Mouse (Mus musculus): Measurements from ENCODE around the gene Nup93. TPM values are rescaled to one million over a fixed set of nuclear protein-coding genes. Genes with fewer than 3 reads are reported as not detected.

The Nup93 gene
- total and polyA plus RNA-seq, 3 experiments, result 6.0 to 42.5 (median 39.9) TPM

DNA sequence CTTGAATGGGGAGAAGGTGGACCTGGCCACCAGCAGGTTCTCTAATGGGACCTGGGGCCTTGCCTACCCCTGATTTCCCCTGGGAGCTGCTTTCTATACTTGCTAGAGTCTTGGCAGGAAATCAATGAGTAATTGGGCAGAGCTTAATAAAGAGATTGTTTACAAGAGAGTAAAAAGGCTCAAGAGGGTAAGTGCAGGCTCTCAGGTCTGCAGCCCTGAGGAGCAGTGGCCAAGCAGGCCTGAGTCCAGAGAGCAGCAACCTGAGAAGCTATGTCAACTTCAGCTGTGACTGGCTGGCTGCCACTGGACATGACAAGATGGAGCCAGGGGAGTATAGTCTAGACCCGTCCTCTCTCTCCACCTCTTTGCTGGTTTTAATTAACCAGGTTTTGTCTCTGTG is 21.4 kb upstream of the Nup93 start:
- no peak for ATAC-seq (ENCODE audit: extremely low read depth, insufficient number of reproducible peaks, low FRiP score, poor library complexity, severe bottlenecking)
- Histone ChIP-seq H3K4me1 (ENCODE audit: insufficient read depth, low read depth, low read length) (peaks cover 30% of the 10 kb centered on the region), H3K4me3 (ENCODE audit: low read depth, low read length) (no peak overlapping the region), H3K36me3 (replicated peaks) (no peaks in the 10 kb centered on the region), H3K9me3 (replicated peaks) (no peaks in the 10 kb centered on the region), H3K27me3 (ENCODE audit: insufficient read depth, low read length) (peaks cover 4% of the 10 kb centered on the region; the same call in 1 of the 2 replicates)
- TF ChIP-seq GATA2 (IDR thresholded peaks at IDR 0.05; ENCODE audit: borderline replicate concordance, low read depth, low read length) (no peak), CTCF (IDR thresholded peaks at IDR 0.05; ENCODE audit: low read depth, low read length) (no peak), POLR2AphosphoS5 (IDR thresholded peaks at IDR 0.05; ENCODE audit: insufficient replicate concordance, low read depth, low read length) (no peak), TAL1 (conservative IDR thresholded peaks at IDR 0.05; ENCODE audit: low read depth, low read length) (no peak), GATA1 (IDR thresholded peaks at IDR 0.05; ENCODE audit: borderline replicate concordance, low read length) (no peak)
- DNase-seq (ENCODE audit: low spot score), result no peak

- ATAC-seq (ENCODE audit: extremely low read depth, insufficient number of reproducible peaks, low FRiP score, poor library complexity, severe bottlenecking) (no peak), DNase-seq (ENCODE audit: low spot score) (no peak)
- H3K36me3 ChIP-seq (replicated peaks), result no peaks in the 10 kb centered on the region
- no peak overlapping the region for H3K4me3 ChIP-seq (ENCODE audit: low read depth, low read length)
- TF ChIP-seq GATA1 (IDR thresholded peaks at IDR 0.05; ENCODE audit: borderline replicate concordance, low read length), result no peak
- TF ChIP-seq POLR2AphosphoS5 (IDR thresholded peaks at IDR 0.05; ENCODE audit: insufficient replicate concordance, low read depth, low read length), result no peak
- TF ChIP-seq GATA2 (IDR thresholded peaks at IDR 0.05; ENCODE audit: borderline replicate concordance, low read depth, low read length), result no peak
- TF ChIP-seq CTCF (IDR thresholded peaks at IDR 0.05; ENCODE audit: low read depth, low read length), result no peak
- TF ChIP-seq TAL1 (conservative IDR thresholded peaks at IDR 0.05; ENCODE audit: low read depth, low read length), result no peak
- peaks cover 4% of the 10 kb centered on the region; the same call in 1 of the 2 replicates for H3K27me3 ChIP-seq (ENCODE audit: insufficient read depth, low read length)
- H3K4me1 ChIP-seq (ENCODE audit: insufficient read depth, low read depth, low read length), result peaks cover 24% of the 10 kb centered on the region
- no peaks in the 10 kb centered on the region for H3K9me3 ChIP-seq (replicated peaks)
Measured at GRCm38 (mm10) chr8:94194591-94195223, 19.7 kb upstream of the Nup93 start.

- H3K36me3 ChIP-seq (replicated peaks), result no peaks in the 10 kb centered on the region
- H3K27me3 ChIP-seq (ENCODE audit: insufficient read depth, low read length), result 0 out of 2 replicates have a peak, but pooled peaks cover 3% of the 10 kb centered on the region
- no peak overlapping the region for H3K4me3 ChIP-seq (ENCODE audit: low read depth, low read length)
- DNase-seq (ENCODE audit: low spot score) (peak; percentile 54), ATAC-seq (ENCODE audit: extremely low read depth, insufficient number of reproducible peaks, low FRiP score, poor library complexity, severe bottlenecking) (peak; percentile 22; the same call in 1 of the 2 replicates)
- H3K4me1 ChIP-seq (ENCODE audit: insufficient read depth, low read depth, low read length), result peaks cover 3% of the 10 kb centered on the region; the same call in 1 of the 2 replicates
- H3K9me3 ChIP-seq (replicated peaks), result no peaks in the 10 kb centered on the region
- TF ChIP-seq CTCF (IDR thresholded peaks at IDR 0.05; ENCODE audit: low read depth, low read length) (peak; percentile 73), GATA1 (IDR thresholded peaks at IDR 0.05; ENCODE audit: borderline replicate concordance, low read length) (no peak)
Measured at GRCm38 (mm10) chr8:94199202-94199869, 15.0 kb upstream of the Nup93 start.

GRCm38 (mm10) chr8:94204043-94204442 is 10.3 kb upstream of the Nup93 start:
- Histone ChIP-seq H3K36me3 (replicated peaks) (no peaks in the 10 kb centered on the region), H3K4me3 (ENCODE audit: low read depth, low read length) (no peak overlapping the region), H3K4me1 (ENCODE audit: insufficient read depth, low read depth, low read length) (peaks cover 3% of the 10 kb centered on the region; the same call in 1 of the 2 replicates), H3K27me3 (ENCODE audit: insufficient read depth, low read length) (peaks cover 15% of the 10 kb centered on the region), H3K9me3 (replicated peaks) (no peaks in the 10 kb centered on the region)
- DNase-seq (ENCODE audit: low spot score) (no peak), ATAC-seq (ENCODE audit: extremely low read depth, insufficient number of reproducible peaks, low FRiP score, poor library complexity, severe bottlenecking) (no peak)
- no peak for TF ChIP-seq TAL1 (conservative IDR thresholded peaks at IDR 0.05; ENCODE audit: low read depth, low read length)

- Histone ChIP-seq H3K36me3 (replicated peaks) (no peaks in the 10 kb centered on the region), H3K9me3 (replicated peaks) (no peaks in the 10 kb centered on the region), H3K27me3 (ENCODE audit: insufficient read depth, low read length) (peaks cover 21% of the 10 kb centered on the region), H3K4me3 (ENCODE audit: low read depth, low read length) (no peak overlapping the region), H3K4me1 (ENCODE audit: insufficient read depth, low read depth, low read length) (no peaks in the 10 kb centered on the region; the same call in 1 of the 2 replicates)
- DNase-seq (ENCODE audit: low spot score) (peak; percentile 71), ATAC-seq (ENCODE audit: extremely low read depth, insufficient number of reproducible peaks, low FRiP score, poor library complexity, severe bottlenecking) (peak; percentile 63)
- no peak for TF ChIP-seq TAL1 (conservative IDR thresholded peaks at IDR 0.05; ENCODE audit: low read depth, low read length)
- TF ChIP-seq CTCF (IDR thresholded peaks at IDR 0.05; ENCODE audit: low read depth, low read length), result peak; percentile 87
- no peak for TF ChIP-seq POLR2AphosphoS5 (IDR thresholded peaks at IDR 0.05; ENCODE audit: insufficient replicate concordance, low read depth, low read length)
- no peak for TF ChIP-seq GATA2 (IDR thresholded peaks at IDR 0.05; ENCODE audit: borderline replicate concordance, low read depth, low read length)
- TF ChIP-seq GATA1 (IDR thresholded peaks at IDR 0.05; ENCODE audit: borderline replicate concordance, low read length), result no peak
Measured at GRCm38 (mm10) chr8:94205736-94206135, 8.6 kb upstream of the Nup93 start.

- TF ChIP-seq TAL1 (conservative IDR thresholded peaks at IDR 0.05; ENCODE audit: low read depth, low read length), result no peak
- TF ChIP-seq POLR2AphosphoS5 (IDR thresholded peaks at IDR 0.05; ENCODE audit: insufficient replicate concordance, low read depth, low read length), result no peak
- no peak for TF ChIP-seq GATA1 (IDR thresholded peaks at IDR 0.05; ENCODE audit: borderline replicate concordance, low read length)
- no peak for TF ChIP-seq GATA2 (IDR thresholded peaks at IDR 0.05; ENCODE audit: borderline replicate concordance, low read depth, low read length)
- TF ChIP-seq CTCF (IDR thresholded peaks at IDR 0.05; ENCODE audit: low read depth, low read length), result no peak
- no peak for DNase-seq (ENCODE audit: low spot score)
- Histone ChIP-seq H3K4me3 (ENCODE audit: low read depth, low read length) (no peak overlapping the region), H3K27me3 (ENCODE audit: insufficient read depth, low read length) (peaks cover 21% of the 10 kb centered on the region), H3K9me3 (replicated peaks) (no peaks in the 10 kb centered on the region), H3K36me3 (replicated peaks) (no peaks in the 10 kb centered on the region), H3K4me1 (ENCODE audit: insufficient read depth, low read depth, low read length) (no peaks in the 10 kb centered on the region; the same call in 1 of the 2 replicates)
- ATAC-seq (ENCODE audit: extremely low read depth, insufficient number of reproducible peaks, low FRiP score, poor library complexity, severe bottlenecking), result no peak
Measured at GRCm38 (mm10) chr8:94206256-94206655, 8.1 kb upstream of the Nup93 start.

Measured in G1E (cell line).